Mouse (Mus musculus) cortical plate, adult 2 months (tissue): ENCODE results near the gene Aldh16a1. TPM values are rescaled to one million over a fixed set of nuclear protein-coding genes. Genes with fewer than 3 reads are reported as not detected.

Experiments used
- H3K27ac ChIP-seq: fragments of 200-500 bp; 2 replicates; pipeline ENCODE4 v1.5.1; 2012; ENCODE audit warnings: low read length, control low read depth, inconsistent platforms; ENCODE audit not compliant: insufficient read depth
- H3K4me1 ChIP-seq: fragments of 200-500 bp; 2 replicates; pipeline ENCODE4 v1.6.1; 2011; ENCODE audit warnings: low read length; ENCODE audit not compliant: control insufficient read depth, insufficient read depth
- H3K4me3 ChIP-seq: fragments of 200-500 bp; 2 replicates; pipeline ENCODE4 v1.5.1; 2011; ENCODE audit warnings: mild to moderate bottlenecking, low read length, control low read depth; ENCODE audit not compliant: insufficient read depth
- CTCF ChIP-seq: fragments of 200-500 bp; IDR thresholded peaks from 2 replicates; pipeline ENCODE4 v1.5.1; 2011; ENCODE audit warnings: mild to moderate bottlenecking, control low read depth, low read length; ENCODE audit not compliant: insufficient read depth; ENCODE audit errors: extremely low read depth
- POLR2A ChIP-seq: fragments of 200-500 bp; IDR thresholded peaks from 2 replicates; pipeline ENCODE4 v1.6.1; 2011; ENCODE audit warnings: mild to moderate bottlenecking, low read length, control low read depth; ENCODE audit not compliant: insufficient read depth; ENCODE audit errors: extremely low read depth
- polyA plus RNA-seq: library from polyadenylated mRNA; depleted of rRNA; stranded (reverse); fragments of >200 nt; gene quantifications from 2 replicates; pipeline ENCODE4 v1.2.3, GENCODE M21; 2012

Gene Aldh16a1
- polyA plus RNA-seq, 1 experiment, result 10.3 TPM

DNA sequence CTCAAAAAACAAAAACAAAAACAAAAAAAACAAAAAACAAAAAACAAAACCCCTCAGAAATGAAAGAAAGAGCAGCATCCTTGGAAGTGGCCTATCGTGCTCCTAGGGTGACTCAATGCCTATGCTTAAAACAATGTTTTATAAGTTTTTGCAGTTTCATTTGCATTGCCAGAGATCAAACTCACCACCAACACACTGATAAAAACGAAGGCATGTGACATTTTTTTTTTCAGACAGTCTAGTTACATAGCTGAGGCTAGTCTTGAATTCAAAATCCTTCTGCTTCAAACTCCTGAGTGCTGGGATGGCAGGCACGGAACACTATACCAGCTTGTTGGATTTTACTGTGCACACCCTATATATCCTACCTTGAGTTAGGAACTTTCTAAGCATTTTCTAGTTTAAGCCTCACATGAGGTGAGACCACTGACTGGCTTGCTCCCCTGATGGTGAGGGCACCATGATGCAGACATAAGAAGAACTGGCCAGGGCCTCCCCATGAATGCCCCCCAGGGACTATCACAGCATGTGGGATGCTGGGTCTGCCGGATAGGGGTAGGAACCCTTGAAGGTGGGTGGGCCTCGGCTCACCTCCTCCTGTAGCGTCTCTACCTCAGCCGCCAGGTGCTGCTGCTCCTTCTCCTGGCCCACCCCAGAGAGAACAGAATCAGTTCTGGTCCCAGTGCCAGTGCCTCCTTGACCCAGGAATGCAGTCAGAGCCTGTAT is 38.4 kb upstream of the Aldh16a1 start:
- Histone ChIP-seq H3K4me3 (no peak overlapping the region), H3K27ac (no peak overlapping the region), H3K4me1 (peaks cover 2% of the 10 kb centered on the region; the same call in 1 of the 2 replicates)
- no peak for TF ChIP-seq POLR2A
- no peak for TF ChIP-seq CTCF

DNA sequence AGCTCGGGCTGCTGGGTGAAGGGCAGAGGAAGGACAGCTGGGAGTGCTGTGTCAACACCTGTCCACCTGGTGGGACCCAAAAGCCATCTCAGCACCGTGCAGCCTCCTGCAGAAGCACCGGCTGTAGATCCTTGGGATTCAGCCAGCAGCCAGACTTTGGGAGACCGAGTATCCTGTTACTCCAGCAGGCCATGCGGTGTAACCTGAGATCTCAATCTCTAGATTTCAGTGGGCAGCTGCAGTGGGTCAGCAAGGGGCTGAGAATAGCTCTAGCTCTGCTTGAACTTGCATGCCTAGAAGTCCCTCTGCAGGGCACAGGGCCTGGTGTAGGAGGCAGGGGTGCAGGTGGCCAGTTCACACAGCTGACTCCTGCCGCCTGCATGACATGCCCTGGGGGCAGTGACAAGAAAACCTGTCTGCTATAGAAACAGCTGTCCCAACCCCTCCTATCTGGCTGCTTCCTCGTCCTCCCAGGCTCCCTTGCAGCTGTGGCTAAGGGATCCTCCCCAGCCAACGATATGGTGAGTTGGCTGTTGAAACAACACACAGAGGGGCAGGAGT is 37.5 kb upstream of the Aldh16a1 start:
- H3K4me3 ChIP-seq, result no peak overlapping the region
- no peak overlapping the region for H3K27ac ChIP-seq
- H3K4me1 ChIP-seq, result peaks cover 2% of the 10 kb centered on the region; the same call in 1 of the 2 replicates
- TF ChIP-seq CTCF (no peak), POLR2A (no peak)

DNA sequence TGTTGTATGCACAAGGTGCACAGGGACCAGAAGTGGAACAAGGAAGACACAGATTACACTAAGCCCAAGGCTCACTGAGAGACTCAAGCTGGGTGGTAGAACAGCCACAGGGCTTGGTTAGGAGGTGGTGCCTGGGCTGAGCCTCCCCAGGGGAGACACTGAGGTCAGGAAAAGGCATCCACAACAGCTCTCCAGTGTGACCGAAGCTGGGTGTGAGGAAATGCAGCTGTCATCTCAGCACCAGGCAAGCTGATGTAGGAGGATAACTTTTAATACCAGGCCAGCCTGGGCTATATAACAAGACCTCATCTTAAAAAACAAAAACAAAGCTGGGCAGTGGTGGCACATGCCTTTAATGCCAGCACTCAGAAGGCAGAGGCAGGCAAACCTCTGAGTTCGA is 36.8 kb upstream of the Aldh16a1 start:
- no peak overlapping the region for H3K4me3 ChIP-seq
- no peak overlapping the region for H3K27ac ChIP-seq
- TF ChIP-seq CTCF, result no peak
- TF ChIP-seq POLR2A, result no peak
- no peaks in the 10 kb centered on the region; the same call in 1 of the 2 replicates for H3K4me1 ChIP-seq

DNA sequence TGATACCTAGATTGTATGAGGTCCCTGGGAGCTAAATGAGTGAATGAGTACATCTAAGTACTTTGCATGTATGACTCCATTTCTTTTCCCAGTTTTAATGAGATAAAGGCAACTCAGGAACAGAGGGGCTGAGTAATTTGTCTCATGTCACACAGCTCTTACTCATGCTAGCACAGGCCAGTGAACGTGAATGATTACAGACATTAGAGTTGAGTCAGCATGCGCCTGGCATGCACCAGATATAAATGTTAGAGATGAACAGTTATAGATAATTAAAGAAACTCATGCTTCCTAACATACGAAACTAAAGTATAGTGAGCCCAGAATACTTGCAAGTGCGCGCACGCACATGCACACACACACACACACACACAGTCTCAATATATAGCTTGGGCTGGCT is 35.8 kb upstream of the Aldh16a1 start:
- H3K4me1 ChIP-seq, result no peaks in the 10 kb centered on the region; the same call in 1 of the 2 replicates
- TF ChIP-seq POLR2A (no peak), CTCF (no peak)
- no peak overlapping the region for H3K27ac ChIP-seq
- H3K4me3 ChIP-seq, result no peak overlapping the region

DNA sequence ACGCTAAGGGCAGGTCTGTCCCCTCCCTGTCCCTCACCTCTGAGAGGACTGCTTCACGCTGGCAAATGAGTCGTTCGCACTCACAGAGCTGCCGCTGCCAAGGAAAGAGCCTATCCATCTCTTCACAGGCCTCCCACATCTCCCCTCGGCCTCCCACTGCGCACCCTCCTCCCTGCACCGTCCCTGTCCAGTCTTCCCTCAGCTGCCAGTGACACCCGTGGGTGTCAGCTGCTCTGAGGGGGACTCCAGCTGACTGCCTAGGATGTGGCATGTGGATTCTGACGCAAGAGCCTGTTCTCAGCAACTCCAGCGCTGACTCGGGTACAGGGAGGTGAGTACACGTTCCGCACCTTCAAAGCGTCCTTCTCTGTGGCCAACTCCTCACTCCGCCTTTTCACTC is 35.2 kb upstream of the Aldh16a1 start:
- Histone ChIP-seq H3K4me3 (no peak overlapping the region), H3K27ac (no peak overlapping the region), H3K4me1 (no peaks in the 10 kb centered on the region; the same call in 1 of the 2 replicates)
- TF ChIP-seq CTCF (no peak), POLR2A (0 out of 2 replicates have a peak, but pooled peaks have one; percentile 5)

DNA sequence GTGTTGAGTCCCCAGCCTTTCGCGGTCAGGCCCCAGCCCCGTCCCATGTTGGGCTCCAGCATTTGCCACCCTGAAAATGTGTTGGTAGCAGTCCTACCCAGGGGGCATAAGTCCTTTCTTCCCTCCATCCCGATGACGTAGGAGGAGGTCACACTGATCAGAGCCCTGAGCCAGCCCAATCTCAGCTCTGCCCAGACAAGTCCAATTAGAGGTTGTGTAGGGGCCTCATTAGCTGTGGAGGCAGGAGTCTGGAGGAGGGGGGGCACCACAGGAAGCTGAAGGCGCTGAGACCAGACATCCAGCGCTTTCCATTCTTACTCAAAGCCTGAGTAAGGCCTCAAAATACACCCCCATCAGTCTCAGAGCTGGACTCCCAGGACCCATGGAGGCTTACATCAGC is 31.5 kb upstream of the Aldh16a1 start:
- Histone ChIP-seq H3K4me3 (no peak overlapping the region), H3K4me1 (no peaks in the 10 kb centered on the region; the same call in 1 of the 2 replicates), H3K27ac (no peak overlapping the region)
- no peak for TF ChIP-seq POLR2A
- TF ChIP-seq CTCF, result no peak

DNA sequence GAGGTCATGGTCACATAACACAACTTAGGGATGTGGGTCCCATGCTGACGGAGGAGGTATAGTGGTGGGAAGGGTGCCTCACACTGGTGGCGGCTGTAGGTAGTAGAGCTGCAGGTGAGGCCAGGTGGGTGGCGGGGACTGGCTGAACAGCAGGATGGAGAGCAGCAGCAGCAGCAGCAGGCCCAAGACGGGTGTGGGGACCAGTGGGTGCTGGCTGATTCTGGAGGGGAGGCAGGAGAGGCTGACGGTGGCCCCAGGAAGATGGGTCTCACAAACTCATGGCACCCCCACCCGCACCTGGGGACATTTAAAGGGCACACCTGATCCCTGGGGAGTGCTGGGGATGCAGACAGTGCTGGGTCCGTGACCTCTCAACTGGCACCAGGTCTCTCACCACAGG is 29.3 kb upstream of the Aldh16a1 start:
- TF ChIP-seq POLR2A (no peak), CTCF (no peak)
- H3K27ac ChIP-seq, result no peak overlapping the region
- H3K4me1 ChIP-seq, result no peaks in the 10 kb centered on the region; the same call in 1 of the 2 replicates
- no peak overlapping the region for H3K4me3 ChIP-seq

DNA sequence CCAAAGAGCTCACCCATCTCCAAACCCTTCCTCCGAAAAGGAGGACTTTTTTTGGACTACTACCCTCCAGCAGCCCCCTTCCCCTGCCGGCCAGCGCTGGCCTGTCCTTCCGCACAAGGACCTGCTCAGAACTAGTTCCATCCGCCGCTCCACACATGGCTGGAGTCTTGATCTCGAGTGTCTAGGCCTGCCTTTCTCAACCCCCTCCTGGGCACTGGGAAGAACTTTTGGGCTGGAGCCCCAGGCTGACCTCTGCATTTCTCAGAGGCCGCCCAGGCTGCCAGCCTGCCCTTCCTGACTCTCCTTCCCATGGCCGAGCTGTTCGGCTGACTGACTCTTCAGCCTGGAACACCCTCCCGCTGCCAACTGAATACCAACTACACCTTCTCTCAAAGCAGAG is 28.2 kb upstream of the Aldh16a1 start:
- no peak for TF ChIP-seq POLR2A
- TF ChIP-seq CTCF, result no peak
- Histone ChIP-seq H3K4me1 (no peaks in the 10 kb centered on the region), H3K27ac (no peak overlapping the region), H3K4me3 (no peak overlapping the region)

DNA sequence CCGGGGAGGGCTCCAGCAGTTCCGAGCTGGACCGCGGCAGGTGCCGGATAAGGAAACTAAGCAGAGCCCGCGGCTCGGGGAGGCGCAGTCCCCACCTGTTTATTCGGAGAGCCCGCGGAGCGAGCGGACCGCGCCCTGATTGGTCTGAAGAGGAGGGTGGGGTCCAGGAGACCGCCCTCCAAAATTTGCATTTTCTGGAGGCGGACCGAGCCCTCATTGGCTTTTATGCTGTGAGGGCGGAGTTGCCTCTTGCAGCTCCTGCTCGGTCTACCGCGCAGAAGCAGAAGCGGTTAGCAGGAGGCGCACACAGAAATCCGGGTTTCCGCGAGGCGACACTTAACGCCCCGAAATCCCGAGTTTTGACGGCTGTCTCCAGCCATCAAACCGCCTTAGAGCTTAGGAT is 27.8 kb upstream of the Aldh16a1 start:
- no peak overlapping the region for H3K4me3 ChIP-seq
- H3K27ac ChIP-seq, result no peak overlapping the region
- no peaks in the 10 kb centered on the region for H3K4me1 ChIP-seq
- TF ChIP-seq POLR2A (peak; percentile 90), CTCF (no peak)

DNA sequence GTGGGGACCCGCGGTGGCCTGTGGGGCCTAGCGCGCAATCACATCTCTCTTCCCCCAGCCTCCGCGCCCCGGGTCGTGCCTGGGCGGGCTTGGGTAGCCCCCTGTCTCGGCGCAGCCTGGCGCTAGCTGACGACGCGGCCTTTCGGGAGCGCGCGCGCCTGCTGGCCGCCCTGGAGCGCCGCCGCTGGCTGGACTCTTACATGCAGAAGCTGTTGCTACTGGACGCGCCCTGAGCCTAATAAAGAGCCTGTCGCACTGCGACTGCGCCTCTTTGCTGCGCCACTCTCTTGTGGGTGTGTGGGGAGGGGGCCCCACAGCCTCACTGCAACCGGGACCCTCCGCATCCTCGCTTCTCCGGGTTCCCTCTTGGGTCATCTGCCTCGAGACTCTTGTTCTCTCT is 27.2 kb upstream of the Aldh16a1 start:
- TF ChIP-seq CTCF (no peak), POLR2A (no peak)
- H3K4me3 ChIP-seq, result no peak overlapping the region
- no peaks in the 10 kb centered on the region for H3K4me1 ChIP-seq
- no peak overlapping the region for H3K27ac ChIP-seq
